Mouse (Mus musculus) heart, embryonic 16.5 days (tissue): Measurements from ENCODE around the gene Smim7. TPM values are rescaled to one million over a fixed set of nuclear protein-coding genes. Genes with fewer than 3 reads are reported as not detected.
A peak's percentile ranks its signal among the peaks of the same experiment; 100 is the strongest.

Source experiments
- ATAC-seq: fragments of 200-750 bp; cut with Nextera tagmentation; replicated peaks from 2 replicates; pipeline ENCODE4 v1.8.0; 2017; ENCODE audit warnings: moderate number of reproducible peaks; ENCODE audit not compliant: insufficient read depth, low FRiP score; ENCODE audit errors: extremely low read depth
- H3K27ac ChIP-seq: fragments of 300-500 bp; sonication (generic); 2 replicates; pipeline ENCODE4 v1.5.1; 2014; ENCODE audit warnings: mild to moderate bottlenecking, low read length, control low read depth, moderate library complexity
- H3K27me3 ChIP-seq: fragments of 300-500 bp; sonication (generic); 2 replicates; pipeline ENCODE4 v1.6.1; 2014; ENCODE audit warnings: low read length, mixed read lengths; ENCODE audit not compliant: control insufficient read depth, insufficient read depth
- H3K36me3 ChIP-seq: fragments of 300-500 bp; sonication (generic); 2 replicates; pipeline ENCODE4 v1.6.1; 2014; ENCODE audit not compliant: control insufficient read depth, insufficient read depth
- H3K4me1 ChIP-seq: fragments of 300-500 bp; sonication (generic); 2 replicates; pipeline ENCODE4 v1.6.1; 2014; ENCODE audit warnings: low read length, mixed read lengths; ENCODE audit not compliant: control insufficient read depth, insufficient read depth
- H3K4me2 ChIP-seq: fragments of 300-500 bp; sonication (generic); 2 replicates; pipeline ENCODE4 v1.6.1; 2014; ENCODE audit warnings: low read depth, mild to moderate bottlenecking, control low read depth, low read length
- H3K4me3 ChIP-seq: fragments of 300-500 bp; sonication (generic); 2 replicates; pipeline ENCODE4 v1.5.1; 2014; ENCODE audit warnings: mild to moderate bottlenecking, control low read depth, low read length
- H3K9ac ChIP-seq: fragments of 300-500 bp; sonication (generic); 2 replicates; pipeline ENCODE4 v1.6.1; 2014; ENCODE audit warnings: low read length, control low read depth
- H3K9me3 ChIP-seq: fragments of 300-500 bp; sonication (generic); replicated peaks from 2 replicates; pipeline ENCODE4 v1.6.1; 2016; ENCODE audit warnings: low read length; ENCODE audit not compliant: control insufficient read depth
- WGBS: fragments of 180-500 bp; shearing (Covaris S2); extraction: QIAGEN DNeasy Blood & Tissue Kit; methylation state at CpG from one replicate; pipeline ENCODE4 v1.1.7; 2014; 5-methylcytosine and 5-hydroxymethylcytosine counted together
- polyA plus RNA-seq: library from polyadenylated mRNA; unstranded; fragments of >200 nt; fragmentation: Nextera tagmentation; extraction: Ambion mirVana; gene quantifications from 2 replicates; pipeline ENCODE4 v1.2.1, GENCODE M21; 2015

Smim7 gene
- polyA plus RNA-seq = 97.1 and 108 TPM in 2 replicates

- ATAC-seq = peak; percentile 95
- H3K27ac ChIP-seq = peak within 1 kb of the TSS; percentile 99
- peak within 1 kb of the TSS; percentile 82 for H3K9ac ChIP-seq
- H3K9me3 ChIP-seq = no peaks in the 10 kb centered on the region
- H3K4me2 ChIP-seq = peak within 1 kb of the TSS; percentile 95
- H3K27me3 ChIP-seq = no peaks in the 10 kb centered on the region
- H3K4me1 ChIP-seq = peaks cover 18% of the 10 kb centered on the region
- WGBS = 0% methylated on average over 52 of the region's 52 CpGs
- H3K36me3 ChIP-seq = peaks cover 26% of the 10 kb centered on the region
- H3K4me3 ChIP-seq = peak within 1 kb of the TSS; percentile 85
Observed at GRCm38 (mm10) chr8:72570633-72571610, at the start of gene Smim7. Gene Smim7 (minus strand): TSS chr8:72571088.

GRCm38 (mm10) chr8:72590198-72590597 is 19.3 kb upstream of the Smim7 start:
- no peaks in the 10 kb centered on the region for H3K27me3 ChIP-seq
- H3K36me3 ChIP-seq = no peaks in the 10 kb centered on the region
- no peak overlapping the region for H3K4me3 ChIP-seq
- no peak overlapping the region for H3K9ac ChIP-seq
- H3K4me1 ChIP-seq = peaks cover 17% of the 10 kb centered on the region
- no peak overlapping the region for H3K27ac ChIP-seq
- H3K9me3 ChIP-seq = no peaks in the 10 kb centered on the region
- no peak for ATAC-seq
- H3K4me2 ChIP-seq = no peak overlapping the region
- 45% methylated on average over 2 of the region's 2 CpGs for WGBS

- Histone ChIP-seq H3K36me3 (no peaks in the 10 kb centered on the region), H3K4me1 (peaks cover 24% of the 10 kb centered on the region), H3K27me3 (no peaks in the 10 kb centered on the region), H3K9ac (no peak overlapping the region), H3K4me2 (no peak overlapping the region), H3K27ac (peak overlapping the region; percentile 51; the same call in 1 of the 2 replicates), H3K9me3 (no peaks in the 10 kb centered on the region), H3K4me3 (no peak overlapping the region)
- 0 out of 2 replicates have a peak, but pooled peaks have one; percentile 53 for ATAC-seq
- 61% methylated on average over 7 of the region's 7 CpGs for WGBS
Observed at GRCm38 (mm10) chr8:72589286-72589685, 18.4 kb upstream of the Smim7 start.

DNA sequence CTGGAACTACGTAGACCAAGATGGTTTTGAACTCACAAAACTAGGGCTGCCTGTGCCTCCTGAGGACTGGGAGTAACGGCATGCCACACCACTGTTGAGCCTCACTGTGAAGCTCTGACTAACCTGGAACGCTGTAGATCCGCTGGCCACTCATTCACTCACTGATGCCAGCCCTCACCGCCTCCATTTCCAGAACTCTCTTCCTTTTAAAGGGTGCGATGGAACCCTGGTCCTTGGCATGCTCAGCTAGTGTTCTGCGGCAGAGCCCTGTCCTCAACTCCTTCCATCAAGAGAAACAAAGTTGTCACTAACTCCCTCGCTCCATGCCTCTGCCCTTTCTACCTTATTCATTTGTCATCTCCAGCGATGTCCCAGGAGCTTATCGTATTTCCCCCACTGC is 18.0 kb upstream of the Smim7 start:
- no peaks in the 10 kb centered on the region for H3K27me3 ChIP-seq
- peaks cover 26% of the 10 kb centered on the region for H3K4me1 ChIP-seq
- ATAC-seq = no peak
- 84% methylated on average over 10 of the region's 10 CpGs for WGBS
- no peak overlapping the region for H3K9ac ChIP-seq
- no peaks in the 10 kb centered on the region for H3K36me3 ChIP-seq
- H3K27ac ChIP-seq = peak overlapping the region; percentile 51; the same call in 1 of the 2 replicates
- H3K4me2 ChIP-seq = no peak overlapping the region
- no peak overlapping the region for H3K4me3 ChIP-seq
- no peaks in the 10 kb centered on the region for H3K9me3 ChIP-seq

DNA sequence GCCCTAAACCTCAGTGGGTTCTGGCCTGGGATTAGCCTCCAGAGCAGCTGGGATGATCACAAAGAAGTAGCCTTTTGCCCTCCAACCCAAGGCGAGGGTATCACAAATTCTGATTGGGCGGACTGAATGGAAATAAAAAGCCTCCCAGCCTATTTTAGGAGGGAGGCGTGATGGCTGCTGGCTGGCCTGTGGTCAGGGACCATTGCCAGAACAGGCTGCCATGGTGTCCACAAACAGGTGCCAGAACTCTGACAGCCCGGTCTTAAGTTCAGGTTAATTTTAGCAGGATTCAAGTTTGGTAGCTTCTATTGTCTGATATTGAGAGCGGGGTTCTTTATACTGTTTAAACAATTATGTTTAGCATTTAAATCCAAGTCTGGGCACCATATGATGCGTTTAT is 16.9 kb upstream of the Smim7 start:
- 42% methylated on average over 6 of the region's 6 CpGs for WGBS
- peak overlapping the region; percentile 37 for H3K4me2 ChIP-seq
- no peaks in the 10 kb centered on the region for H3K9me3 ChIP-seq
- peaks cover 31% of the 10 kb centered on the region for H3K4me1 ChIP-seq
- no peaks in the 10 kb centered on the region for H3K27me3 ChIP-seq
- no peak overlapping the region for H3K4me3 ChIP-seq
- peak overlapping the region; percentile 93 for H3K27ac ChIP-seq
- peak; percentile 80 for ATAC-seq
- no peaks in the 10 kb centered on the region for H3K36me3 ChIP-seq
- peak overlapping the region; percentile 42; the same call in 1 of the 2 replicates for H3K9ac ChIP-seq

DNA sequence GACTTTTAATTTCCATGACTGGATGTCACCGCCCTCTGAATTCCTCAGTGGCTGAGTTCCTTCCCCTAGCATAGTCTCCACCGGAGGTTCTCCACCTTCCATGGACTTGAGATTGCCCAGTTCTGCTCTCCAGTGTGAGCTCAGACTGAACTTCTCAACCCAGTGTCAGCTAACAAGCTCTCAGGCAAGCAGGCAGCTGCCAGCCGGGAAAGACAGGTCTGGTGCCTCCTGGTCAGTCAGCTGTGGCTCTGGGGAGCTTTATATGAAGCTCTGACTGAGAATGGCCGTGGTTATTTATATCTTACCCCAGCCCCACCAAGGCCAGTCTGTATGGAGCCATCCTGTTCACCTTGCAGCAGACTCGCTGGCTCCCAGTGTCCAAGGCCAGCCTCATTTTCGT is 13.5 kb upstream of the Smim7 start:
- no peak for ATAC-seq
- Histone ChIP-seq H3K27me3 (no peaks in the 10 kb centered on the region), H3K4me1 (peaks cover 29% of the 10 kb centered on the region), H3K36me3 (peaks cover 5% of the 10 kb centered on the region; the same call in 1 of the 2 replicates), H3K4me2 (no peak overlapping the region), H3K27ac (peak overlapping the region; percentile 69), H3K9me3 (no peaks in the 10 kb centered on the region), H3K9ac (0 out of 2 replicates have a peak overlapping the region, but pooled peaks have one; percentile 26), H3K4me3 (no peak overlapping the region)
- WGBS = 53% methylated on average over 6 of the region's 6 CpGs

- Histone ChIP-seq H3K27ac (peak overlapping the region; percentile 54), H3K4me1 (peaks cover 27% of the 10 kb centered on the region), H3K4me2 (no peak overlapping the region), H3K9ac (no peak overlapping the region), H3K4me3 (no peak overlapping the region), H3K27me3 (no peaks in the 10 kb centered on the region), H3K9me3 (no peaks in the 10 kb centered on the region), H3K36me3 (peaks cover 5% of the 10 kb centered on the region; the same call in 1 of the 2 replicates)
- ATAC-seq = no peak
- WGBS = 60% methylated on average over 7 of the region's 7 CpGs
Observed at GRCm38 (mm10) chr8:72583056-72583771, 12.3 kb upstream of the Smim7 start.

DNA sequence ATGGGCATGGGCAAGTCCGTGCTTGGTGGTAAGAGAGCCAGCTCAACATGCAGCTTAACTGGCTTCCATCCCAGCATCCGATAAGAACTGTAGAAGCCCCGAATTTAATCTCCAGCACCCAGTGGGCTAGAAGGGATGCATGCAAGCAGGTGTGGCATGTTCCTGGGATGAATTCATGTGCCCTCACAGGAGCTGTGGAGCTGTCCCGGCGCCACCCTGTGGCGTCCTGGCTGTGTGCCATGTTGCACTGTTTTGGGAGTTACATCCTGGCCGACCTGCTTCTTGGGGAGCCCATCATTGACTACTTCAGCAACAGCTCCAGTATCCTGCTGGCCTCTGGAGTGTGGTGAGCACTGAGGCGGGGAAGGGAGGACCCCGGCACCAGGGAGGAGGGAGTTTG is 8.5 kb upstream of the Smim7 start:
- H3K27ac ChIP-seq = no peak overlapping the region
- no peak overlapping the region for H3K4me3 ChIP-seq
- ATAC-seq = no peak
- no peaks in the 10 kb centered on the region for H3K9me3 ChIP-seq
- H3K27me3 ChIP-seq = no peaks in the 10 kb centered on the region
- peaks cover 5% of the 10 kb centered on the region; the same call in 1 of the 2 replicates for H3K36me3 ChIP-seq
- no peak overlapping the region for H3K4me2 ChIP-seq
- peaks cover 27% of the 10 kb centered on the region for H3K4me1 ChIP-seq
- H3K9ac ChIP-seq = no peak overlapping the region
- WGBS = 60% methylated on average over 9 of the region's 9 CpGs
